Mouse (Mus musculus): ENCODE results near the gene Fancm.
"Not testable (repeated sequence)": the region's sequence is repeated elsewhere in the genome, so short reads cannot be mapped to it uniquely, and the experiment has no call there.

Gene Fancm

GRCm38 (mm10) chr12:65075085-65075732 is at the start of gene Fancm:
Gene Fancm (plus strand): TSS chr12:65075603.
- peak; percentile 89 to 92 for DNase-seq

GRCm38 (mm10) chr12:65035839-65036189 is 39.6 kb upstream of the Fancm start:
- no peak for DNase-seq

GRCm38 (mm10) chr12:65036190-65036870 is 39.1 kb upstream of the Fancm start, which contains the start of gene Prpf39:
Gene Prpf39 (plus strand): TSS chr12:65036333.
- peak; percentile 87 to 91 for DNase-seq

GRCm38 (mm10) chr12:65036892-65037545 is 38.4 kb upstream of the Fancm start:
- DNase-seq: no peak

- DNase-seq: no peak
Measured at GRCm38 (mm10) chr12:65037546-65037937, 37.9 kb upstream of the Fancm start.

GRCm38 (mm10) chr12:65048799-65049198 is 26.6 kb upstream of the Fancm start:
- DNase-seq: no peak

GRCm38 (mm10) chr12:65058203-65058602 is 17.2 kb upstream of the Fancm start:
- no peak for DNase-seq

- no peak for DNase-seq
Measured at GRCm38 (mm10) chr12:65061082-65061481, 14.3 kb upstream of the Fancm start.

GRCm38 (mm10) chr12:65065241-65065640 is 10.2 kb upstream of the Fancm start:
- DNase-seq: no peak

- DNase-seq: no peak
Measured at GRCm38 (mm10) chr12:65066234-65066633, 9.2 kb upstream of the Fancm start.

GRCm38 (mm10) chr12:65068409-65068808 is 7.0 kb upstream of the Fancm start:
- DNase-seq: no peak

GRCm38 (mm10) chr12:65072911-65073610 is 2.3 kb upstream of the Fancm start:
- DNase-seq: no peak

- DNase-seq: peak; percentile 97 to 98
Measured at GRCm38 (mm10) chr12:65073611-65074178, 1.7 kb upstream of the Fancm start, which contains the start of gene Fkbp3. Gene Fkbp3 (minus strand): TSS chr12:65074007.

- DNase-seq: no peak
Measured at GRCm38 (mm10) chr12:65074651-65075050, 752 bp upstream of the Fancm start.

- peak in 1 of 2 experiments; percentile 24 for DNase-seq
Measured at GRCm38 (mm10) chr12:65075733-65076310, 419 bp downstream of the Fancm start.

GRCm38 (mm10) chr12:65076906-65077305 is 1.5 kb downstream of the Fancm start:
- DNase-seq: no peak

- no peak for DNase-seq
Measured at GRCm38 (mm10) chr12:65108746-65109145, 33.3 kb downstream of the Fancm start.

- no peak for DNase-seq
Measured at GRCm38 (mm10) chr12:65111503-65111902, 36.1 kb downstream of the Fancm start.

- no peak for DNase-seq
Measured at GRCm38 (mm10) chr12:65112811-65113210, 37.4 kb downstream of the Fancm start.

GRCm38 (mm10) chr12:65113925-65114324 is 38.5 kb downstream of the Fancm start:
- no peak for DNase-seq

- not testable (repeated sequence) for DNase-seq
Measured at GRCm38 (mm10) chr12:65114978-65115377, 39.6 kb downstream of the Fancm start.

GRCm38 (mm10) chr12:65118968-65119367 is 43.6 kb downstream of the Fancm start:
- no peak for DNase-seq

GRCm38 (mm10) chr12:65119451-65119850 is 44.0 kb downstream of the Fancm start:
- DNase-seq: no peak
